In the genomic region with DNA sequence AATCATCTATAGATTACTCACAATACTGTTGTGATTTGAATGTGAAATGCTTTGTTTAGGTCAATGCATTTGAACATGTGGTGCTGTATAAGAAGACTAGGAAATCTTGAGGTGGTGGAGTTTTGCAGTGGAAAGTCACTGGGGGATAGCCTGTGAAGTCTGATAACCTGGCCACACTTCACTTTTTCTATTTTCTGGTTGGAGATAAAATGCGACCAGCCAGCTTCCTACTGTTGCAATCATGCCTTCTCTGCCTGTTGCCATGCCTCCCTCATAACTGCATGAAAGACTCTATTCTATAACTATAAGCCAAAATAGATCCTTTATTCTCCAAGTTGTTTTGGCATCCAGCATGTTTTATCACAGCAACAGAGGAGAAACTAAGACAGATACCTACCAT, we compare ENCODE assay signal across 35 mouse cellular contexts.
"Had no signal": no experiment of that assay in that cellular context is flagged by ENCODE, and none has a peak within 500 bp of the region (broad histone marks: within the 10 kb centered on the region; RNA-seq: fewer than 3 reads in every experiment).

No protein-coding gene starts in this region.

- H3K9me3 ChIP-seq: heart, embryonic 10.5 days; heart, embryonic 12.5 days; heart, embryonic 13.5 days; heart, embryonic 15.5 days; hindbrain, embryonic 10.5 days; hindbrain, embryonic 12.5 days; hindbrain, embryonic 13.5 days; hindbrain, embryonic 15.5 days; intestine, embryonic 15.5 days; kidney, embryonic 15.5 days had no signal

- H3K4me1 ChIP-seq: heart, embryonic 10.5 days; heart, embryonic 12.5 days; heart, embryonic 13.5 days; heart, embryonic 15.5 days; hindbrain, embryonic 10.5 days; hindbrain, embryonic 12.5 days; hindbrain, embryonic 13.5 days; hindbrain, embryonic 15.5 days; intestine, embryonic 15.5 days; kidney, embryonic 15.5 days had no signal

- H3K4me2 ChIP-seq: heart, embryonic 11.5 days; heart, embryonic 12.5 days; heart, embryonic 13.5 days; heart, embryonic 15.5 days; hindbrain, embryonic 12.5 days; hindbrain, embryonic 13.5 days; hindbrain, embryonic 14.5 days; hindbrain, embryonic 15.5 days; intestine, embryonic 15.5 days; kidney, embryonic 15.5 days had no signal

- H3K27ac ChIP-seq: heart, adult 2 months; heart, embryonic 10.5 days; heart, embryonic 13.5 days; heart, embryonic 15.5 days; hindbrain, embryonic 10.5 days; hindbrain, embryonic 12.5 days; hindbrain, embryonic 13.5 days; hindbrain, embryonic 14.5 days; hindbrain, embryonic 15.5 days; hindbrain, postnatal 0 days; intestine, embryonic 15.5 days; kidney, embryonic 15.5 days; kidney, postnatal 0 days had no signal

- H3K4me3 ChIP-seq: heart, adult 2 months; heart, embryonic 10.5 days; heart, embryonic 12.5 days; heart, embryonic 13.5 days; heart, embryonic 15.5 days; hindbrain, embryonic 10.5 days; hindbrain, embryonic 12.5 days; hindbrain, embryonic 13.5 days; hindbrain, embryonic 15.5 days; intestine, embryonic 15.5 days; kidney, embryonic 15.5 days had no signal

- DNase-seq: heart, adult 2 months; heart, postnatal 10 days; heart, postnatal 14 days; heart, postnatal 36 days; heart, postnatal 4 days; kidney, adult 11 months; kidney, adult 18-20 months; kidney, adult 2 months; kidney, adult 8-10 months; kidney, adult 9 months; kidney, postnatal 10 days; kidney, postnatal 14 days; kidney, postnatal 25 days; kidney, postnatal 36 days; kidney, postnatal 4 days; layer of hippocampus, adult 9-11 months; layer of hippocampus, postnatal 36 days had no signal

- H3K36me3 ChIP-seq: heart, embryonic 10.5 days; heart, embryonic 12.5 days; heart, embryonic 13.5 days; heart, embryonic 15.5 days; hindbrain, embryonic 10.5 days; hindbrain, embryonic 12.5 days; hindbrain, embryonic 13.5 days; hindbrain, embryonic 15.5 days; intestine, embryonic 15.5 days; kidney, embryonic 15.5 days had no signal

- ATAC-seq: hindbrain, embryonic 16.5 days; hindbrain, postnatal 0 days; inflammation-experienced regulatory T-cells, adult 6 months; intestine, embryonic 15.5 days; intestine, embryonic 16.5 days; intestine, postnatal 0 days had no signal

- H3K27me3 ChIP-seq: heart, embryonic 12.5 days; heart, embryonic 13.5 days; heart, embryonic 15.5 days; hindbrain, embryonic 12.5 days; hindbrain, embryonic 13.5 days; hindbrain, embryonic 15.5 days; intestine, embryonic 15.5 days; kidney, embryonic 15.5 days had no signal

- H3K9ac ChIP-seq: heart, embryonic 12.5 days; heart, embryonic 13.5 days; heart, embryonic 15.5 days; hindbrain, embryonic 12.5 days; hindbrain, embryonic 13.5 days; hindbrain, embryonic 14.5 days; hindbrain, embryonic 15.5 days; intestine, embryonic 15.5 days; kidney, embryonic 15.5 days had no signal
